Mouse (Mus musculus): ENCODE results near the gene Trak1. TPM values are rescaled to one million over a fixed set of nuclear protein-coding genes. Genes with fewer than 3 reads are reported as not detected.

Gene Trak1
- polyA plus RNA-seq, 1 experiment from 2014 or later: 58.4 TPM

GRCm38 (mm10) chr9:121369573-121369972, 72.3 kb downstream of the Trak1 start:
- Histone ChIP-seq H3K27ac (replicated peaks) (peak overlapping the region; percentile 88; the same call in 1 of the 2 replicates), H3K4me2 (0 out of 2 replicates have a peak overlapping the region, but pooled peaks have one; percentile 9), H3K9ac (no peak overlapping the region), H3K27me3 (no peaks in the 10 kb centered on the region), H3K9me3 (no peaks in the 10 kb centered on the region), H3K4me3 (no peak overlapping the region), H3K4me1 (replicated peaks) (peaks cover 75% of the 10 kb centered on the region), H3K36me3 (no peaks in the 10 kb centered on the region)
- WGBS: 66% methylated on average over 6 of the region's 6 CpGs
- no peak for ATAC-seq (ENCODE audit: low FRiP score, low read depth)

- Histone ChIP-seq H3K4me2 (peak overlapping the region; percentile 58), H3K9ac (peak overlapping the region; percentile 40), H3K27ac (replicated peaks) (peak overlapping the region; percentile 88), H3K27me3 (no peaks in the 10 kb centered on the region), H3K4me3 (peak overlapping the region; percentile 30), H3K9me3 (no peaks in the 10 kb centered on the region), H3K36me3 (no peaks in the 10 kb centered on the region), H3K4me1 (replicated peaks) (peaks cover 64% of the 10 kb centered on the region)
- peak; percentile 72 for ATAC-seq (ENCODE audit: low FRiP score, low read depth)
- 2% methylated on average over 16 of the region's 18 CpGs for WGBS
Measured at GRCm38 (mm10) chr9:121371346-121371891, 74.1 kb downstream of the Trak1 start.

GRCm38 (mm10) chr9:121371946-121372646, 74.8 kb downstream of the Trak1 start:
- peak overlapping the region; percentile 88 for H3K27ac ChIP-seq (replicated peaks)
- H3K9ac ChIP-seq: peak overlapping the region; percentile 40
- no peaks in the 10 kb centered on the region for H3K36me3 ChIP-seq
- peak overlapping the region; percentile 30 for H3K4me3 ChIP-seq
- H3K4me1 ChIP-seq (replicated peaks): peaks cover 57% of the 10 kb centered on the region
- no peaks in the 10 kb centered on the region for H3K27me3 ChIP-seq
- peak; percentile 61 for ATAC-seq (ENCODE audit: low FRiP score, low read depth)
- WGBS: 5% methylated on average over 12 of the region's 13 CpGs
- H3K4me2 ChIP-seq: peak overlapping the region; percentile 58
- H3K9me3 ChIP-seq: no peaks in the 10 kb centered on the region

- no peak overlapping the region for H3K9ac ChIP-seq
Measured at GRCm38 (mm10) chr9:121373107-121373506, 75.8 kb downstream of the Trak1 start.

GRCm38 (mm10) chr9:121373512-121373911, 76.2 kb downstream of the Trak1 start:
- 52% methylated on average over 4 of the region's 4 CpGs for WGBS
- H3K9me3 ChIP-seq: no peaks in the 10 kb centered on the region
- no peak overlapping the region for H3K9ac ChIP-seq

More at GRCm38 (mm10) chr9:121373107-121373506, 75.8 kb downstream of the Trak1 start:
- Histone ChIP-seq H3K4me3 (no peak overlapping the region), H3K9me3 (no peaks in the 10 kb centered on the region), H3K4me2 (no peak overlapping the region), H3K36me3 (no peaks in the 10 kb centered on the region), H3K27ac (replicated peaks) (peak overlapping the region; percentile 44), H3K27me3 (no peaks in the 10 kb centered on the region), H3K4me1 (replicated peaks) (peaks cover 53% of the 10 kb centered on the region)
- no peak for ATAC-seq (ENCODE audit: low FRiP score, low read depth)
- 27% methylated on average over 13 of the region's 13 CpGs for WGBS

GRCm38 (mm10) chr9:121374076-121374863, 77.0 kb downstream of the Trak1 start:
- H3K27ac ChIP-seq (replicated peaks): peak overlapping the region; percentile 44; the same call in 1 of the 2 replicates
- no peaks in the 10 kb centered on the region for H3K27me3 ChIP-seq
- no peak overlapping the region for H3K4me3 ChIP-seq
- H3K9me3 ChIP-seq: no peaks in the 10 kb centered on the region
- H3K4me1 ChIP-seq (replicated peaks): peaks cover 48% of the 10 kb centered on the region
- peak; percentile 57; the same call in 1 of the 2 replicates for ATAC-seq (ENCODE audit: low FRiP score, low read depth)
- no peak overlapping the region for H3K4me2 ChIP-seq
- 30% methylated on average over 9 of the region's 9 CpGs for WGBS
- no peaks in the 10 kb centered on the region for H3K36me3 ChIP-seq
- H3K9ac ChIP-seq: no peak overlapping the region

More at GRCm38 (mm10) chr9:121373512-121373911, 76.2 kb downstream of the Trak1 start:
- no peak for ATAC-seq (ENCODE audit: low FRiP score, low read depth)
- Histone ChIP-seq H3K4me2 (no peak overlapping the region), H3K4me1 (replicated peaks) (peaks cover 49% of the 10 kb centered on the region), H3K27ac (replicated peaks) (peak overlapping the region; percentile 44), H3K36me3 (no peaks in the 10 kb centered on the region), H3K27me3 (no peaks in the 10 kb centered on the region), H3K4me3 (no peak overlapping the region)

- Histone ChIP-seq H3K27ac (replicated peaks) (no peak overlapping the region), H3K27me3 (no peaks in the 10 kb centered on the region), H3K4me2 (no peak overlapping the region), H3K9ac (no peak overlapping the region), H3K4me1 (replicated peaks) (peaks cover 42% of the 10 kb centered on the region), H3K4me3 (no peak overlapping the region), H3K9me3 (no peaks in the 10 kb centered on the region), H3K36me3 (no peaks in the 10 kb centered on the region)
- no peak for ATAC-seq (ENCODE audit: low FRiP score, low read depth)
- 78% methylated on average over 5 of the region's 5 CpGs for WGBS
Measured at GRCm38 (mm10) chr9:121374864-121375255, 77.6 kb downstream of the Trak1 start.

GRCm38 (mm10) chr9:121376094-121376493, 78.8 kb downstream of the Trak1 start:
- Histone ChIP-seq H3K9me3 (no peaks in the 10 kb centered on the region), H3K4me3 (no peak overlapping the region), H3K36me3 (no peaks in the 10 kb centered on the region), H3K9ac (no peak overlapping the region), H3K4me1 (replicated peaks) (peaks cover 31% of the 10 kb centered on the region), H3K27me3 (no peaks in the 10 kb centered on the region), H3K27ac (replicated peaks) (no peak overlapping the region), H3K4me2 (no peak overlapping the region)
- WGBS: 79% methylated on average over 5 of the region's 5 CpGs
- ATAC-seq (ENCODE audit: low FRiP score, low read depth): no peak

- H3K9ac ChIP-seq: no peak overlapping the region
- 81% methylated on average over 11 of the region's 11 CpGs for WGBS
- no peak overlapping the region for H3K4me2 ChIP-seq
- no peak overlapping the region for H3K4me3 ChIP-seq
- no peak for ATAC-seq (ENCODE audit: low FRiP score, low read depth)
- no peaks in the 10 kb centered on the region for H3K36me3 ChIP-seq
- H3K4me1 ChIP-seq (replicated peaks): peaks cover 31% of the 10 kb centered on the region
- no peaks in the 10 kb centered on the region for H3K9me3 ChIP-seq
- no peak overlapping the region for H3K27ac ChIP-seq (replicated peaks)
- H3K27me3 ChIP-seq: no peaks in the 10 kb centered on the region
Measured at GRCm38 (mm10) chr9:121380310-121380920, 83.1 kb downstream of the Trak1 start.

- WGBS: 64% methylated on average over 17 of the region's 17 CpGs
- Histone ChIP-seq H3K27me3 (no peaks in the 10 kb centered on the region), H3K9ac (no peak overlapping the region), H3K4me3 (no peak overlapping the region), H3K27ac (replicated peaks) (no peak overlapping the region), H3K4me1 (replicated peaks) (peaks cover 42% of the 10 kb centered on the region), H3K9me3 (no peaks in the 10 kb centered on the region), H3K36me3 (no peaks in the 10 kb centered on the region), H3K4me2 (no peak overlapping the region)
- no peak for ATAC-seq (ENCODE audit: low FRiP score, low read depth)
Measured at GRCm38 (mm10) chr9:121381678-121382297, 84.5 kb downstream of the Trak1 start.

GRCm38 (mm10) chr9:121382568-121382967, 85.3 kb downstream of the Trak1 start:
- no peaks in the 10 kb centered on the region for H3K27me3 ChIP-seq
- no peak overlapping the region for H3K4me3 ChIP-seq
- ATAC-seq (ENCODE audit: low FRiP score, low read depth): no peak
- H3K4me1 ChIP-seq (replicated peaks): peaks cover 44% of the 10 kb centered on the region
- H3K4me2 ChIP-seq: no peak overlapping the region
- 83% methylated on average over 14 of the region's 14 CpGs for WGBS
- H3K36me3 ChIP-seq: no peaks in the 10 kb centered on the region
- H3K9me3 ChIP-seq: no peaks in the 10 kb centered on the region
- H3K9ac ChIP-seq: no peak overlapping the region
- H3K27ac ChIP-seq (replicated peaks): no peak overlapping the region
